Mouse (Mus musculus): Measurements from ENCODE around the gene Angptl4.
"Not testable (repeated sequence)": the region's sequence is repeated elsewhere in the genome, so short reads cannot be mapped to it uniquely, and the experiment has no call there.

Gene Angptl4

DNA sequence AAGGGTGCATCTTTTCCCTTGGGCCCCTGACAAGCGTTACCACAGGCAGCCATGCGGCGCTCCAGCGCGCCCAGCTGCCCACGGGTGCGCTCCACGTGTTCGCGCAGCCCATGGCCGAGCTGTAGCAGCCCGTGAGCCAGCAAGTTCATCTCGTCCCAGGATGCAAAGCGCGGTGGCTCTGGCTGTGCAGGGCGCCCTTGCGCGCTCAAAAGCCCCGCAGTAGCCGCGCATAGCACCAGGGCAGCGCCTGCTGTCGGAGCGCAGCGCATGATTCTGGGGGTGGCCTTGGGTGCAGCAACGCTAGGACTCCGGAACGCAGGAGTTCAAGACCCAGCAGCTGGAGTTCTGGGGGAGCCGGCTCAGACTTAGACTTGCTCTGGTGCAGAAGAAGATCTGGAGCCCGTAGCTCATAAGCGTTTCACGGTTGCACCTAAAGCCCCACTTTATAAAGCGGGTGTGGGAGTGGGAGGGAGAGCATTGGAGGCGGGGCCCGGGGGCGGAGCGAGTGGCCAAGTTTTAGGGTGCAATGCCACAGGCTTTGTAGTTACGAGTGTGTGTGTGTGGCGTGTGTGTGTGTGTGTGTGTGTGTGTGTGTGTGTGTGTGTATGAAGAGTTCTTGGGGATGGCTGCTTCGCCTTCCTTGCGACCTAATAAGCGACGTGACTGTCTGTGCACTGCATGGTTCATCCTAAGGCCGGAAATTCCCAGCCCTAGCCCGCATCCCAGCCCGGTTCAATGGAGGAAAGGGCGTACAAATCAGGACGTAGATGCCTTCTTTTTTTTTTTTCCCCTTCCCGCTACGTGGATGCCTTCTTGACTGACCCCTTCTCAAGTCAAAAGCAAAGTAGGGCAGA is at the start of gene Angptl4:
Gene Angptl4, minus strand, starts transcription at position 707 of the 854 bp plus-strand sequence.
- peak; percentile 50 to 63 for DNase-seq (ENCODE audit: low read depth in 2 of 2, low spot score in 2 of 2)

DNA sequence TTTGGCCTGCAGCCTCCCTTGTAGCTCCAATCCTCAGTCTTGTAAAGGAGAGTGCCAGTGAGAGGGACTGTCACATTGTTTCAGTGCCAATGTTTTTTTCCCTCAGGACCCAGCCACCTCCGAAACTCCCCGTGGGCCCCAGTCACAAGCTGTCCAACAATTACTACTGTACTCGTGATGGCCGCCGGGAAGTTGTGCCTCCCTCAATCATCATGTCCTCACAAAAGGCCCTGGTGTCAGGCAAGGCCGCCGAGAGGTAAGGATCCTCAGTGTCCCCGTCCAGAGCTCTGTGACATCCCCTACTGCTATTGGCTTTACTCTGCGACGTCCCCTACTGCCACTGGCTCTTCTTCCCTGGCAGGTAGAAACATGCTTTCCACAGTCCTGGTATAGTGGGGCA is 47.9 kb upstream of the Angptl4 start:
- DNase-seq (ENCODE audit: low read depth in 2 of 2, low spot score in 2 of 2), result no peak

DNA sequence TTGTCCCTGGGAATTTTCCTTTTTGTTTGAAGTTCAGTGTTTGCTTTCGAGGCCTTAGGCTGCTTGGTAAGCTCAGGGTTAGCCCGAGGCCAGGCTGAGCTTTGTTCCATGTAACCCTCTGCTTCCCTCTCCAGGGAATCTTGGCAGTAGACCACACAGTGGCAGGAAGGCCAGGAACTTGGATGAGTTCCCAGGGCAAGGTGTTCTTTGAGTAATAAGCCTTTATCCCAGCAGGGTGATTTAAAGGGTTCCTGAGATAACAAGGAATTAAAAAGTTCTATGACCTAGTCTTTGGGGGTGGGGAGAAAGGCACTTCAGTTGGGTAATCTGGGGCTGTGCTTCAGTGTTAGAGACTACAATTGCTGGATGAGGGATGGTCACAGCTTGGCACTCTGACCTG is 47.3 kb upstream of the Angptl4 start:
- no peak for DNase-seq (ENCODE audit: low read depth in 2 of 2, low spot score in 2 of 2)

GRCm38 (mm10) chr17:33826850-33827249 is 45.2 kb upstream of the Angptl4 start:
- peak; percentile 61 to 69 for DNase-seq (ENCODE audit: low read depth in 2 of 2, low spot score in 2 of 2)

GRCm38 (mm10) chr17:33825462-33825861 is 43.8 kb upstream of the Angptl4 start:
- no peak for DNase-seq (ENCODE audit: low read depth in 2 of 2, low spot score in 2 of 2)

DNA sequence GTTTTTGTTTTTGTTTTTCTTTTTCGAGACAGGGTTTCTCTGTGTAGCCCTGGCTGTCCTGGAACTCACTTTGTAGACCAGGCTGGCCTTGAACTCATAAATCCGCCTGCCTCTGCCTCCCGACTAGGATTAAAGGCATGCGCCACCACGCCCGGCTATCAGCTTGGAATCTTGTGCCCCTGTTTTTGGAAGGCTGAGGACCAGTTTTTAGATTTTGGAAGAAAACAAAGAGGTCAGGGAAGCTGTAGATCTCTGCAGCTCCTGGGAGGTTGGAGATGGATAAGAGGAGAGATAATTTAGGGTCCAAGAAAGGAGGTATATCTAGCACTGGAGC is 43.3 kb upstream of the Angptl4 start:
- DNase-seq (ENCODE audit: low read depth in 2 of 2, low spot score in 2 of 2), result not testable (repeated sequence)

DNA sequence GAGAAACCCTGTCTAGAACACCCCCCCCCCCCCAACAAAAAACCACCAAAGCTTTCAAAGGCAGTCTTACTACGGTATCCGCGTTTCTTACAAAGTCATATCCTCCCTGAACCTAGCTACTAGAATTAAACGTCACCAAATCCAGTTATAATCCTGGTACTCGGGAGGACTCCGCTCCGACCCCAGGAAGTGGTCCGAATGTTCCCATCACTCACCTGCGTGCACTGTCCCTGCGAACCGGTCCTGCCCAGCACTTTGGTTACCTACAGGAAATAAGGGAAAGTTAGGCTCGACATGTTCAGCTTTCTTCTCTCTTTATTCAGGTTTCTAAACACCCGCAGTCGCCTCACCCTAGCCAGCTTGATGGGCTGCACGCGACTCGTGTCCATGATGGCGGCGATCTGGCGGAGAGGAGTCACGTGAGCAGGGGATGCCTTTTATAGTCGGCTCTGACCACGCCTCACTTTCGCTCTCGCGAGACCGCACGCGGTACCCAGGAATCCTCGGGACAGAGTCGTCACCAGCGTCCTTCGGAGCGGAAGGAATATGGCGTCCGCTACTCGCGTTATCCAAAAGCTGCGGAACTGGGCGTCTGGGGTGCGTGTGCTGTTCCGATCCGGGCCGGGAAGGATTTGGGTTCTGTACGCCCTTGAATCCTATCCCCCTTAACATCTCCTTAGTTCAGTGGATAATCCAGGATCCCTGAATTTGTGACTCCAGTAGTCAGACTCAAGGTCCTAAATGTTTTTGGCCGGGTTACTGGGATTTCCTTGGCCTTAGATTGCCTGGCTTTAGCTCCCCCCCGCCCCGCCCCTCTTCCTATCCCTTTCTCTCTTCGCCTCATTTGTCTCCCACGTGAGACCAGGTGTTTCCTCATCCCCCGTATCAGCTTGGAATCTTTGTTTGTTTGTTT is 42.7 kb upstream of the Angptl4 start, which contains the start of the genes Rps28 and Ndufa7:
Gene Rps28, minus strand, starts transcription at position 479 of the 913 bp plus-strand sequence.
Gene Ndufa7, plus strand, starts transcription at position 489 of the 913 bp plus-strand sequence.
- DNase-seq (ENCODE audit: low read depth in 2 of 2, low spot score in 2 of 2), result peak; percentile 99 to 100

- DNase-seq (ENCODE audit: low read depth in 2 of 2, low spot score in 2 of 2), result not testable (repeated sequence)
These were observed 41.5 kb upstream of the Angptl4 start for GRCm38 (mm10) chr17:33823171-33823570.

GRCm38 (mm10) chr17:33822436-33822959 is 40.9 kb upstream of the Angptl4 start:
- no peak for DNase-seq (ENCODE audit: low read depth in 2 of 2, low spot score in 2 of 2)

GRCm38 (mm10) chr17:33817969-33818643 is 36.5 kb upstream of the Angptl4 start:
- no peak for DNase-seq (ENCODE audit: low read depth in 2 of 2, low spot score in 2 of 2)

- peak; percentile 32 to 40 for DNase-seq (ENCODE audit: low read depth in 2 of 2, low spot score in 2 of 2)
These were observed 35.7 kb upstream of the Angptl4 start for GRCm38 (mm10) chr17:33817184-33817968.

GRCm38 (mm10) chr17:33816612-33817011 is 35.0 kb upstream of the Angptl4 start:
- DNase-seq (ENCODE audit: low read depth in 2 of 2, low spot score in 2 of 2), result no peak

- no peak for DNase-seq (ENCODE audit: low read depth in 2 of 2, low spot score in 2 of 2)
These were observed 33.8 kb upstream of the Angptl4 start for GRCm38 (mm10) chr17:33815399-33815798.

DNA sequence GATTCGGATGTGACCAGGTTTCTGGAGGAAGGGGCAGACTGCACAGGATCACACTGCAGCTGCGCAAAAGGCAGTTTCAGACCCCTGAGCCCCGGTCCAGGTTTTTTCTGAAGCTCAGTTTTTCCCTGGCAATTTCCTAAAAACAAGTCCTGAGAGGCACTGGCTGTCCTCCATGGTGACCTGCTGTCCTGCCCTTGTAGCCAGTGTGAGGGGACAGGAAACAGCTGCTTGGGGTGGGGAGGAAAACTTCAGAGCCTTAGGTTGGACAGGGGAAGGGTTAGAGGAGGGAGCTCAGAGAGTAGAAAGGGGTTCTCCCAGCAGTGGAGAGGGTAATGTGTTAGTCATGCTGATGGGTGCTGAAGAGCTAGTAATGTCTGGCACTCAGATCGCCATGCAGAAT is 31.4 kb upstream of the Angptl4 start:
- no peak for DNase-seq (ENCODE audit: low read depth in 2 of 2, low spot score in 2 of 2)

- DNase-seq (ENCODE audit: low read depth in 2 of 2, low spot score in 2 of 2), result no peak
These were observed 30.8 kb upstream of the Angptl4 start for GRCm38 (mm10) chr17:33812475-33812874.

DNA sequence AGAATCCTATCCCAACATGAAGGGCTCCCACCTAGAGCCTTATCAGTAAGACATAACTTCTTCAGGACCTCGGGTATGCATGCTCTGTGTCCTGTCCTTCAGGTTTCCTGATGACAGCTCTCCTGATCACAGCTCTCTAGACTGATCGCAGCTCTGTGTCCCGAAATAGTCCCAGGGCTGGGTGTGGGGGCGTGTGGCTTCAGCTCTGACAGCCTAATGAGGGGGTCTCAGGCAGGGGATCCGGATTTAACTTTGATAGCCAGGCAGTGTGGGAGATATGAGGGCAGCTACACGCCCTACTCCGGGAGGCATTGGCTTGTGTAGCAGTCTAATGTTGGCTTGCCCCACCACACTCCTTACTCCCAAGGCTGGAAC is 29.5 kb upstream of the Angptl4 start:
- DNase-seq (ENCODE audit: low read depth in 2 of 2, low spot score in 2 of 2), result no peak

DNA sequence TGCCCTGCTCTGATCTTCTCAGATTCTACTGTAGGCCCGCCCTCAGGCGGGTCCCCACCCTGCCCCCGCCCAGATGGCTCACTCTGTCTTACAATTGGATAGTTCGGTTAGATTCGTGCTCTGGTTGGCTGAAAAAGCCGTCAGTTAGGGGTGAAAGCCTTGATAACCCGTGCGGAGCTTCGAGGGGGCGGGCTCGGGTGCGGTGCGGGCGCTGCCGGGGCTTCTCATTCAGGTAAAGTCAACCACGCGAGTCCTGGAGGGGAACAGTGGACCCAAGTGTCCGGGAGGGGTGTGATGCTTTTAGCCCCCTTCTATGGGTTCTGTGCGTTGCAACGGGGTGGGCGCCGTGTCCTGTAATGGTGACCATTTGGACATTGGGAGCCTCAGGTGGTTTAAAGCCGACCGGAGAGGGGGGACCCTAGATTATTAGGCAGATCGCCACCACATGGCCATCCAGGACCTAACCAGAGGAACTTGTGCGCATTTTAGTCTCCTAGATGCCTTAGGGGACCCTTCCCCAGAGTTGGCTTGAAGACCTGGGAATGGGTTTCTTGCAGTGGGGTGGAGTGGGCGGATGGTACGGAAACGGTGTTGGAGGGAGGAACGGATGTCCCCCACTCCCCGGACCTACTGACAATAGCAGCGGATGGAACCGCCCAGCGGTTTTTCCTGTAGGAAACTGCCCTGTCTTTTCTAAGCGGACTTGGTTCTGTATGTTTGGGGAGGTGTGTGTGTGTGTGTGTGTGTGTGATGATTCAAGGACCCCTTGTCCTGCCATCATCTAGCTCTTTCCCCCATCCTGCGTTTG is 28.9 kb upstream of the Angptl4 start, which contains the start of gene Kank3:
Gene Kank3, plus strand, starts transcription at position 186 of the 808 bp plus-strand sequence.
- DNase-seq (ENCODE audit: low read depth in 2 of 2, low spot score in 2 of 2), result peak; percentile 69 to 82

DNA sequence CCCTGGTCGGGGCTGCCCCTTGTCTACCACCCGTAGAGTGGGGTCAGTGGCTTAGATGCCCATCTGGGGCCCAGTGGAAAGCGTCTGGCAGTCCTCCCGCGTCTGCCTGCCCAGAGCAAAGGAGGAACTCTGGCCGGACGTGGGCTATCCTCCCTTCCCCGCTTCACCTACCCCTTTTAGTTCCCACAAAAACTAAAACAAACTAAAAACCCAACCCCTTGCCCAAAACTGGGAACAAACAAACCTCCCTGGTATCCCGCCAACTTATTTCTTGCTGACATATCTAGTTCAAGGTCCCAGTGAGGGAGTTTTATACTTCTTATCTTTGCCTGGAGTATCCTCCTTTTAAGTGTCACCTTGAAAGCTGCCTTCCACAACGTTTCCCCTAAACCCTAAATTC is 26.6 kb upstream of the Angptl4 start:
- DNase-seq (ENCODE audit: low read depth in 2 of 2, low spot score in 2 of 2), result no peak

DNA sequence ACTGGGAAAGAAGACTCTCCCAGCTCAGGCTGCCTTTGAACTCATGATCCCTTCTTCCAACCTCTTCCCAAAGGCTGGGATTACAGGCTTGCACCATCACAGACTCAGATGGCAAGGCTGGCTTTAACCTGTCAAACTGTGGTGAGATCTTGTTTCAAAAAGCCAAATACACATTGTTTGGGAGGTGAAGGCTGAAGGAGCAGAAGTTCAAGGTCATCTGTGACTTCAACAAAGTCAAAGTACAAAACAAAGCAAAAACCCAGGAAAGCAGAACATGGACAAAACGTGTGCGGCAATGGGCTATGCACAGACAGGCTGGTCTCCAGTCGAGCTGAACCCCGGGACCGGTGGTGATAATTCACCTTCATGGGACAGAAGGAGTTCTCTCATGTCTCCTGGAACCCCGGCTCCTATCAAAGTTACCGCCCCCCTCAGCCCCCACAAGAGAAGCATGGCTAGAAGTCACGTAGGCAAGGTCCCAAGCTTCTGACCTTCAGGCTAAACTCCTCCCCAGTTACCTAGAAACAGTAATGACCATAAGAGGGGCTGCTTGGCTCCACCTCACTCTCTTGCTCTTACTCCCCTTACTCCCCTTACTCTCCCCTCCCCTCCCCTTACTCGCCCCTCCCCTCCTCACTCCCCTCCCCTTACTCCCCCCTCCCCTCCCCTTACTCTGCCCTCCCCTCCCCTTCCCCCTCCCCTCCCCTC is 25.7 kb upstream of the Angptl4 start:
- no peak for DNase-seq (ENCODE audit: low read depth in 2 of 2, low spot score in 2 of 2)

Measured in CD8-positive naive resting alpha-beta T cell, adult 2 months (primary cell).